Mouse (Mus musculus) midbrain, embryonic 11.5 days (tissue): ENCODE data around the gene Tubgcp6. TPM values are rescaled to one million over a fixed set of nuclear protein-coding genes. Genes with fewer than 3 reads are reported as not detected.

Experiments
- ATAC-seq: fragments of 200-750 bp; cut with Nextera tagmentation; 2 replicates; pipeline ENCODE4 v1.8.0; 2017; ENCODE audit warnings: moderate TSS enrichment, moderate library complexity; ENCODE audit not compliant: low FRiP score
- DNase-seq: peaks from one replicate; pipeline ENCODE4 v3.0.0; 2015; ENCODE audit warnings: low spot score; ENCODE audit errors: missing footprints
- H3K27ac ChIP-seq: fragments of 300-500 bp; sonication (generic); 2 replicates; pipeline ENCODE4 v1.5.1; 2014; ENCODE audit warnings: low read depth, low read length
- H3K27me3 ChIP-seq: fragments of 300-500 bp; sonication (generic); 2 replicates; pipeline ENCODE4 v1.6.1; 2014; ENCODE audit warnings: mild to moderate bottlenecking, low read length, moderate library complexity, mixed read lengths; ENCODE audit not compliant: control insufficient read depth, insufficient read depth
- H3K36me3 ChIP-seq: fragments of 300-500 bp; sonication (generic); 2 replicates; pipeline ENCODE4 v1.6.1; 2014; ENCODE audit warnings: mild to moderate bottlenecking, low read length, moderate library complexity, mixed read lengths; ENCODE audit not compliant: control insufficient read depth, insufficient read depth
- H3K4me1 ChIP-seq: fragments of 300-500 bp; sonication (generic); 2 replicates; pipeline ENCODE4 v1.6.1; 2014; ENCODE audit warnings: low read length; ENCODE audit not compliant: control insufficient read depth, insufficient read depth
- H3K4me2 ChIP-seq: fragments of 300-500 bp; sonication (generic); 2 replicates; pipeline ENCODE4 v1.6.1; 2014; ENCODE audit warnings: mild to moderate bottlenecking, moderate library complexity
- H3K4me3 ChIP-seq: fragments of 300-500 bp; sonication (generic); 2 replicates; pipeline ENCODE4 v1.5.1; 2014; ENCODE audit warnings: low read depth, low read length
- H3K9ac ChIP-seq: fragments of 300-500 bp; sonication (generic); 2 replicates; pipeline ENCODE4 v1.6.1; 2014; ENCODE audit warnings: low read length
- H3K9me3 ChIP-seq: fragments of 300-500 bp; sonication (generic); 2 replicates; pipeline ENCODE4 v1.6.1; 2016; ENCODE audit warnings: low read length; ENCODE audit not compliant: control insufficient read depth
- WGBS: fragments of 180-500 bp; shearing (Covaris S2); extraction: QIAGEN DNeasy Blood & Tissue Kit; methylation state at CpG from one replicate; pipeline ENCODE4 v1.1.7; 2014; 5-methylcytosine and 5-hydroxymethylcytosine counted together
- polyA plus RNA-seq: library from polyadenylated mRNA; unstranded; fragments of >200 nt; fragmentation: Nextera tagmentation; extraction: Ambion mirVana; gene quantifications from 2 replicates; pipeline ENCODE4 v1.2.1, GENCODE M21; 2014

The Tubgcp6 gene
- polyA plus RNA-seq, 1 experiment from 2014 or later, result 16.8 TPM

- Histone ChIP-seq H3K9me3 (no peaks in the 10 kb centered on the region), H3K27ac (no peak overlapping the region), H3K27me3 (no peaks in the 10 kb centered on the region), H3K4me3 (no peak overlapping the region), H3K4me2 (no peak overlapping the region), H3K36me3 (peaks cover 5% of the 10 kb centered on the region; the same call in 1 of the 2 replicates), H3K4me1 (peaks cover 22% of the 10 kb centered on the region), H3K9ac (no peak overlapping the region)
- no peak for DNase-seq
- WGBS, result 70% methylated on average over 9 of the region's 9 CpGs
- no peak for ATAC-seq
Observed at GRCm38 (mm10) chr15:89078208-89078836, 44.6 kb downstream of the Tubgcp6 start.

GRCm38 (mm10) chr15:89076156-89076731 is 46.7 kb downstream of the Tubgcp6 start:
- H3K9me3 ChIP-seq, result no peaks in the 10 kb centered on the region
- DNase-seq (peak; percentile 94), ATAC-seq (peak; percentile 41)
- no peaks in the 10 kb centered on the region for H3K36me3 ChIP-seq
- peaks cover 22% of the 10 kb centered on the region for H3K4me1 ChIP-seq
- H3K27ac ChIP-seq, result peak overlapping the region; percentile 65
- under 1% methylated on average over 36 of the region's 39 CpGs for WGBS
- peak overlapping the region; percentile 87 for H3K4me3 ChIP-seq
- H3K4me2 ChIP-seq, result peak overlapping the region; percentile 80
- H3K9ac ChIP-seq, result peak overlapping the region; percentile 89
- no peaks in the 10 kb centered on the region for H3K27me3 ChIP-seq

- WGBS, result 0% methylated on average over 57 of the region's 59 CpGs
- H3K36me3 ChIP-seq, result no peaks in the 10 kb centered on the region
Observed at GRCm38 (mm10) chr15:89075478-89076147, 47.3 kb downstream of the Tubgcp6 start.

GRCm38 (mm10) chr15:89074613-89075477 is 48.1 kb downstream of the Tubgcp6 start, which contains the start of gene Trabd:
TSS of gene Trabd (plus strand) at chr15:89075124.
- no peaks in the 10 kb centered on the region for H3K36me3 ChIP-seq
- H3K27ac ChIP-seq, result peak within 1 kb of the TSS; percentile 73
- WGBS, result 30% methylated on average over 11 of the region's 11 CpGs
- no peak for ATAC-seq
- H3K4me2 ChIP-seq, result peak within 1 kb of the TSS; percentile 80
- H3K9me3 ChIP-seq, result no peaks in the 10 kb centered on the region
- H3K4me1 ChIP-seq, result peaks cover 22% of the 10 kb centered on the region
- DNase-seq, result no peak
- H3K4me3 ChIP-seq, result peak within 1 kb of the TSS; percentile 87
- H3K27me3 ChIP-seq, result no peaks in the 10 kb centered on the region
- peak within 1 kb of the TSS; percentile 89 for H3K9ac ChIP-seq

More at GRCm38 (mm10) chr15:89075478-89076147, 47.3 kb downstream of the Tubgcp6 start:
- Histone ChIP-seq H3K4me3 (peak overlapping the region; percentile 87), H3K4me2 (peak overlapping the region; percentile 80), H3K4me1 (peaks cover 22% of the 10 kb centered on the region), H3K9me3 (no peaks in the 10 kb centered on the region), H3K27me3 (no peaks in the 10 kb centered on the region), H3K27ac (peak overlapping the region; percentile 73), H3K9ac (peak overlapping the region; percentile 89)
- ATAC-seq (peak; percentile 92), DNase-seq (peak; percentile 99)

GRCm38 (mm10) chr15:89073993-89074603 is 48.8 kb downstream of the Tubgcp6 start:
- Histone ChIP-seq H3K27me3 (peaks cover 2% of the 10 kb centered on the region), H3K4me3 (no peak overlapping the region)
- WGBS, result 88% methylated on average over 10 of the region's 10 CpGs

GRCm38 (mm10) chr15:89070606-89071005 is 52.3 kb downstream of the Tubgcp6 start:
- WGBS, result 75% methylated on average over 24 of the region's 24 CpGs
- ATAC-seq, result no peak
- H3K4me3 ChIP-seq, result no peak overlapping the region

More at GRCm38 (mm10) chr15:89073993-89074603, 48.8 kb downstream of the Tubgcp6 start:
- DNase-seq, result no peak
- Histone ChIP-seq H3K4me2 (no peak overlapping the region), H3K36me3 (no peaks in the 10 kb centered on the region), H3K9me3 (no peaks in the 10 kb centered on the region), H3K27ac (no peak overlapping the region), H3K4me1 (peaks cover 22% of the 10 kb centered on the region), H3K9ac (no peak overlapping the region)
- ATAC-seq, result no peak

GRCm38 (mm10) chr15:89069336-89069840 is 53.5 kb downstream of the Tubgcp6 start:
- Histone ChIP-seq H3K27me3 (peaks cover 27% of the 10 kb centered on the region), H3K27ac (no peak overlapping the region), H3K9ac (no peak overlapping the region), H3K36me3 (no peaks in the 10 kb centered on the region), H3K4me2 (no peak overlapping the region), H3K4me3 (no peak overlapping the region), H3K4me1 (peaks cover under 1% of the 10 kb centered on the region; the same call in 1 of the 2 replicates), H3K9me3 (no peaks in the 10 kb centered on the region)
- 79% methylated on average over 19 of the region's 19 CpGs for WGBS
- DNase-seq (no peak), ATAC-seq (no peak)

More at GRCm38 (mm10) chr15:89070606-89071005, 52.3 kb downstream of the Tubgcp6 start:
- peaks cover 27% of the 10 kb centered on the region for H3K27me3 ChIP-seq
- no peak for DNase-seq
- no peaks in the 10 kb centered on the region for H3K9me3 ChIP-seq
- H3K27ac ChIP-seq, result no peak overlapping the region
- no peak overlapping the region for H3K9ac ChIP-seq
- peaks cover 11% of the 10 kb centered on the region for H3K4me1 ChIP-seq
- no peaks in the 10 kb centered on the region for H3K36me3 ChIP-seq
- H3K4me2 ChIP-seq, result no peak overlapping the region

GRCm38 (mm10) chr15:89068226-89068625 is 54.7 kb downstream of the Tubgcp6 start:
- Histone ChIP-seq H3K4me3 (no peak overlapping the region), H3K36me3 (no peaks in the 10 kb centered on the region), H3K27ac (no peak overlapping the region), H3K4me1 (no peaks in the 10 kb centered on the region), H3K27me3 (peaks cover 27% of the 10 kb centered on the region), H3K9ac (no peak overlapping the region), H3K9me3 (no peaks in the 10 kb centered on the region), H3K4me2 (no peak overlapping the region)
- WGBS, result 37% methylated on average over 26 of the region's 26 CpGs
- DNase-seq (no peak), ATAC-seq (no peak)
